Mouse (Mus musculus) forebrain, postnatal 0 days (tissue): Measurements from ENCODE around the gene Mgp. TPM values are rescaled to one million over a fixed set of nuclear protein-coding genes. Genes with fewer than 3 reads are reported as not detected.

ENCODE experiments used
- ATAC-seq: fragments of 200-750 bp; cut with Nextera tagmentation; 2 replicates; pipeline ENCODE4 v1.8.0; 2017; ENCODE audit warnings: mild to moderate bottlenecking, moderate library complexity
- DNase-seq: peaks from one replicate; pipeline ENCODE4 v3.0.0-alpha.2; 2015
- H3K27ac ChIP-seq: fragments of 300-500 bp; sonication (generic); 2 replicates; pipeline ENCODE4 v1.5.1; 2014; ENCODE audit warnings: low read depth, mild to moderate bottlenecking, antibody characterized with exemption, low read length, moderate library complexity, mixed read lengths
- H3K27me3 ChIP-seq: fragments of 300-500 bp; sonication (generic); 2 replicates; pipeline ENCODE4 v1.6.1; 2014; ENCODE audit warnings: mild to moderate bottlenecking, low read length, mixed read lengths; ENCODE audit not compliant: insufficient read depth
- H3K36me3 ChIP-seq: fragments of 300-500 bp; sonication (generic); 2 replicates; pipeline ENCODE4 v1.6.1; 2014; ENCODE audit warnings: mild to moderate bottlenecking, moderate library complexity; ENCODE audit not compliant: insufficient read depth
- H3K4me1 ChIP-seq: fragments of 300-500 bp; sonication (generic); 2 replicates; pipeline ENCODE4 v1.6.1; 2014; ENCODE audit warnings: antibody characterized with exemption; ENCODE audit not compliant: insufficient read depth
- H3K4me2 ChIP-seq: fragments of 300-500 bp; sonication (generic); 2 replicates; pipeline ENCODE4 v1.6.1; 2014; ENCODE audit warnings: low read depth, mild to moderate bottlenecking, moderate library complexity
- H3K4me3 ChIP-seq: fragments of 300-500 bp; sonication (generic); 2 replicates; pipeline ENCODE4 v1.5.1; 2014; ENCODE audit warnings: low read depth, low read length, mixed read lengths
- H3K9ac ChIP-seq: fragments of 300-500 bp; sonication (generic); 2 replicates; pipeline ENCODE4 v1.6.1; 2014; ENCODE audit warnings: mild to moderate bottlenecking
- H3K9me3 ChIP-seq: fragments of 300-500 bp; sonication (generic); 2 replicates; pipeline ENCODE4 v1.6.1; 2016; ENCODE audit warnings: low read length
- CTCF ChIP-seq: sonication (generic); IDR thresholded peaks from 2 replicates; pipeline ENCODE4 v1.5.1; 2016; ENCODE audit warnings: antibody characterized with exemption, control low read depth, low read depth
- WGBS: fragments of 180-500 bp; shearing (Covaris S2); extraction: QIAGEN DNeasy Blood & Tissue Kit; methylation state at CpG from one replicate; pipeline ENCODE4 v1.1.7; 2014; 5-methylcytosine and 5-hydroxymethylcytosine counted together
- polyA plus RNA-seq: library from polyadenylated mRNA; unstranded; fragments of >200 nt; fragmentation: Nextera tagmentation; extraction: Ambion mirVana; gene quantifications from 2 replicates; pipeline ENCODE4 v1.2.1, GENCODE M21; 2015
- total RNA-seq: library from RNA; depleted of rRNA; stranded (reverse); fragments of >200 nt; gene quantifications from 2 replicates; pipeline ENCODE4 v1.2.3, GENCODE M21; 2014

Gene Mgp
- total and polyA plus RNA-seq, 2 experiments from 2014 or later: 31.2 to 39.9 TPM

DNA sequence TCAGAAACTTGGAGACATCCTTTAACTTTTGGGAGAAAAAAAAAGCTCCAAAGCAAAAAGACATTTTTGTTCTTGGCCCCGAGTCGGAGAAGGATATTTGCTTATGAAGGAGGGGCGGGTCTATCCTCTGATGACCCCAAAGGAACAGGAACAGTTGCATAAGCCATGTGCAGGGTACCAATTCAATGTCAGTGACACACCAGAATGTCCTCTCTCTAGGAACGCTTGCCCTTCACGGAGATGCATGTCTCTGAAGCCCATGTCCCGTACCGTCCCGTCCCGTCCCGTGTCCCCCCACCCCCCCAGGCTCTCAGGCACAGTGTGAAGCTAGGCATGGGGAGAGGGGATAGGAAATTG is 31.3 kb upstream of the Mgp start:
- Histone ChIP-seq H3K27ac (no peak overlapping the region), H3K36me3 (no peaks in the 10 kb centered on the region), H3K4me2 (no peak overlapping the region), H3K9me3 (no peaks in the 10 kb centered on the region), H3K4me1 (no peaks in the 10 kb centered on the region), H3K27me3 (no peaks in the 10 kb centered on the region), H3K4me3 (no peak overlapping the region), H3K9ac (no peak overlapping the region)
- DNase-seq (no peak), ATAC-seq (no peak)
- WGBS: 79% methylated on average over 10 of the region's 10 CpGs
- no peak for TF ChIP-seq CTCF

- no peaks in the 10 kb centered on the region for H3K4me1 ChIP-seq
- no peak overlapping the region for H3K4me2 ChIP-seq
- no peaks in the 10 kb centered on the region for H3K36me3 ChIP-seq
- 87% methylated on average over 19 of the region's 19 CpGs for WGBS
- DNase-seq: no peak
- no peak overlapping the region for H3K9ac ChIP-seq
- ATAC-seq: no peak
- TF ChIP-seq CTCF: no peak
- no peaks in the 10 kb centered on the region for H3K9me3 ChIP-seq
- H3K4me3 ChIP-seq: no peak overlapping the region
- no peaks in the 10 kb centered on the region for H3K27me3 ChIP-seq
- H3K27ac ChIP-seq: no peak overlapping the region
These were observed 30.8 kb upstream of the Mgp start for GRCm38 (mm10) chr6:136906283-136906936.

- no peak for TF ChIP-seq CTCF
- H3K4me2 ChIP-seq: no peak overlapping the region
- H3K4me1 ChIP-seq: no peaks in the 10 kb centered on the region
- H3K9ac ChIP-seq: no peak overlapping the region
- DNase-seq (no peak), ATAC-seq (no peak)
- WGBS: 56% methylated on average over 8 of the region's 8 CpGs
- H3K9me3 ChIP-seq: no peaks in the 10 kb centered on the region
- no peaks in the 10 kb centered on the region for H3K36me3 ChIP-seq
- no peak overlapping the region for H3K4me3 ChIP-seq
- no peaks in the 10 kb centered on the region for H3K27me3 ChIP-seq
- H3K27ac ChIP-seq: no peak overlapping the region
These were observed 28.4 kb upstream of the Mgp start for GRCm38 (mm10) chr6:136903885-136904470.

- 93% methylated on average over 9 of the region's 9 CpGs for WGBS
- no peak for DNase-seq
These were observed 26.9 kb upstream of the Mgp start for GRCm38 (mm10) chr6:136902527-136902926.

DNA sequence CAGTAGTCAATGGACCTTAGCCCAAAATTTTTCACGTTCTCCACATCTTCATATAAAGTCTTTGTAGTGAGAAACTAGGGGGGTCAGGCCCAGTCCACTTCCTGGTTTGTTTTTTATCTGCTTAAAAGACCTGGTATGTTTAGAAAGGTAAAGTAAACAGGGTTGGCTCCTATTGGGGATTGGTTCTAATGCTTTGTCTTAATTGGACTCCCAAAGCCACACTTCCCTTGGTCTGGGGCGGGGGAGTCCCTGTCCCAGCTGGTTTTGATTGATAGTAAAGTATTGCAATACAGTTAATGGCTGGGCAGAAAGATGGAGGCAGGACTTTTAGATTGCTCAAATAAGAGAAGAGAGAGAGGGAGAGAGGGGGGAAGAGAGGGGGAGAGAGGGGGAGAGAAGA is 25.4 kb upstream of the Mgp start:
- no peak overlapping the region for H3K27ac ChIP-seq
- no peak overlapping the region for H3K9ac ChIP-seq
- no peak overlapping the region for H3K4me2 ChIP-seq
- H3K4me1 ChIP-seq: no peaks in the 10 kb centered on the region
- H3K9me3 ChIP-seq: no peaks in the 10 kb centered on the region
- no peak for DNase-seq
- H3K36me3 ChIP-seq: no peaks in the 10 kb centered on the region
- no peak for TF ChIP-seq CTCF
- no peaks in the 10 kb centered on the region for H3K27me3 ChIP-seq
- ATAC-seq: no peak
- WGBS: 87% methylated on average over 2 of the region's 2 CpGs
- no peak overlapping the region for H3K4me3 ChIP-seq

More at GRCm38 (mm10) chr6:136902527-136902926, 26.9 kb upstream of the Mgp start:
- no peak for TF ChIP-seq CTCF
- Histone ChIP-seq H3K4me1 (no peaks in the 10 kb centered on the region), H3K27me3 (no peaks in the 10 kb centered on the region), H3K4me2 (no peak overlapping the region), H3K27ac (no peak overlapping the region), H3K36me3 (no peaks in the 10 kb centered on the region), H3K9ac (no peak overlapping the region), H3K9me3 (no peaks in the 10 kb centered on the region), H3K4me3 (no peak overlapping the region)
- no peak for ATAC-seq

DNA sequence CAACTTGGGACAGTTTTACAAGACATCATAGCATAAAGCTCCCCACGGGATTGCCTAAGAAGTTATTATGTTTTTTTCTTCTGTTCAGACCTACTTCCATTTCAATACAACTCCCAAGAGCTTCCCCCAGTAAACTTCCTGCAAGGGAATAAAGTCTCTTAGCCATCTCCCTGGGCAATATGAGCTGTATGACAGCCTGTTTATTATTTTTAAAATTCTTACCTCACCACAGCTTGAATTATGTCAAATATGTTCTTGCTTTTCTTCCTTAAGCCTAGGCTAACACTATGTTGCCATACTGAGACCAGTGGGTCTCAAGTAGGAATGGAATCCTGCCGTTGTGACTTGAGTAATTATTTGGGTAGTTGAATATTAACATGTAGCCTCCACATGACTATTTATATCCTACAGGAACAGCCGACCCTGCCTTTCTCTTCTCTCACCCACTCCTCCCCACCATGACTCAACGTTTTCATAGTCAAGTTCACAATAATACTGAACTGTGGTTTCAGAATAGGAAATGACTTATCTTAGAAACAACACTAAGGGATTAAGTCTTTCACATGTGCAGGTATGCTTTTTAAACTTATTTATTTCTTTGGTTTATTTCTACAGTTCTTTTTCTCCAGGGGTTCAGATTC is 24.9 kb upstream of the Mgp start:
- H3K4me1 ChIP-seq: no peaks in the 10 kb centered on the region
- H3K36me3 ChIP-seq: no peaks in the 10 kb centered on the region
- no peak overlapping the region for H3K4me3 ChIP-seq
- H3K9ac ChIP-seq: no peak overlapping the region
- H3K4me2 ChIP-seq: no peak overlapping the region
- ATAC-seq (no peak), DNase-seq (no peak)
- WGBS: 83% methylated on average over 4 of the region's 4 CpGs
- no peak overlapping the region for H3K27ac ChIP-seq
- no peaks in the 10 kb centered on the region for H3K27me3 ChIP-seq
- no peaks in the 10 kb centered on the region for H3K9me3 ChIP-seq
- TF ChIP-seq CTCF: no peak

DNA sequence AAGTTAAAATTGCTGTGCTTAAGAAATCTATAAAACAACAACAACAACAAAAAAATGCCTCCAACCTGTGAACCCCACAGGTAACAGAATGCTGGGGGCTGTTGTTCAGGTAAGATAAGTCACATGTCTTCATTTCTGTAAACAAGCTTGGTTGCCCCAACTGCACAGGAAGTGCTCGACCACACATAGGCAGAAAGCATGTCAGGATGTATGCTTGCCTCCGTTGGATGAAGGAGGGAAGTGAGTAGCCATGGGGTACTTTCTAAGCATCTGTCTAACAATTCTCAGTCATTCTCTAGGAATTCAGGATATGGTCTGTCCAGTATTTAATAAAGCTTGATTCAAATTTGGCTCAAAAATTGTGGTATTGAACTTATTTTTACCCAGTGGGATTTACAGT is 23.3 kb upstream of the Mgp start:
- ATAC-seq: no peak
- H3K27ac ChIP-seq: no peak overlapping the region
- TF ChIP-seq CTCF: no peak
- 86% methylated on average over 2 of the region's 2 CpGs for WGBS
- H3K4me1 ChIP-seq: no peaks in the 10 kb centered on the region
- H3K4me3 ChIP-seq: no peak overlapping the region
- no peaks in the 10 kb centered on the region for H3K9me3 ChIP-seq
- H3K36me3 ChIP-seq: no peaks in the 10 kb centered on the region
- DNase-seq: no peak
- H3K9ac ChIP-seq: no peak overlapping the region
- no peak overlapping the region for H3K4me2 ChIP-seq
- H3K27me3 ChIP-seq: no peaks in the 10 kb centered on the region
